Mouse (Mus musculus) testis, postnatal 14 days (tissue): ENCODE measurements around the gene Frmd4b.

ENCODE experiments used
- DNase-seq: peaks from one replicate; pipeline ENCODE4 v3.0.0; 2021; ENCODE audit warnings: low spot score

Frmd4b gene

GRCm38 (mm10) chr6:97356612-97357011 lies 260.7 kb downstream of the Frmd4b start:
- no peak for DNase-seq

GRCm38 (mm10) chr6:97355141-97355540 lies 262.2 kb downstream of the Frmd4b start:
- no peak for DNase-seq

DNA sequence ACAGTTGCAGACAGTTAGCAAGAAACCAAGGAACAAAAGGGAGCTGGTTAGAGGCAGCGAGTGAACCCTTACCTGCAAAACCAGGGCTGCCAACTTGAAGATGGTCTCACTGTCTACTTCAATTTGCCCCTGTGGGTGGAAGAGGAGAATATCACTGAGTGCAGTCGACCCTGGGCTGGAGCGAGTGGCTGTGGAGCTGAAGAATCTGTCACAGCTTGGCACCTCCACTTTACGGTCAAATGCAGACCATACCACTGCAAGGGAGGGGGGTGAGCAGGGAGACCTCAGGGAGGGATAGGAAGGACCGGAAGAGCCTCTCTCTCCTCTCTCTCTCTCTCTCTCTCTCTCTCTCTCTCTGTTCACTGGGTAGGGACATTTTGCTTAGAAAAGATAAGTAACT lies 263.4 kb downstream of the Frmd4b start:
- DNase-seq = no peak

- DNase-seq = no peak
Observed at GRCm38 (mm10) chr6:97353371-97353770, 264.0 kb downstream of the Frmd4b start.

DNA sequence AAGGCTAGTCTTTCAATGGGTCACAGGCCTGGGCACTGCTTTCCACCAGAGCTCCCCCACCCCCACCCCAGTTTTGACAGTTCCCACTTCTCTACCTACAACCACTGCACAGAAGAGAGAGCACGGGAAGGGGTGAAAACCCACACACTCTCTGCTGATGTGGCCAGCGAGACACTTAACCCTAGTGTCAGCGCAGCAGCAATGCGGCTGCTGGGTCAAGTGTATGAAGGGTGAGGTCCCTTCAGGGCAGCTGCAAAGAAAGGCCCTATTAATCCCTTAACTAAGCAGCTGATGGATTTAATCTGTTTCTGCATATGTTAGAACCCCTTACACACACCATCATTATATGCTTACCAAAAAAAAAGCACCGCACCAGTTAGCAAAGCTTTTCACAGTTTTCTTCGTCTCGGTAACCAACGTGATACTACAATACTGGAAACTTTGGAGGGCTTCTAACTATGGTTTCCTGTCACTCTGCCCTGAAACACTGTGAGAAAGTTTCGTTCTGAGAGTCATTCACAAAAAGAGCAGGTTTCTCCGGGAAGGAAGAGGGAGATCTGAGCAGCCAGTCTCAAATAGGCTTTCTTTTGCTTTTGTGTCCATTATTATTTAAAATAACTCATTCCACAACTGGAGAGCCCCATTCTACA lies 264.7 kb downstream of the Frmd4b start:
- no peak for DNase-seq

DNA sequence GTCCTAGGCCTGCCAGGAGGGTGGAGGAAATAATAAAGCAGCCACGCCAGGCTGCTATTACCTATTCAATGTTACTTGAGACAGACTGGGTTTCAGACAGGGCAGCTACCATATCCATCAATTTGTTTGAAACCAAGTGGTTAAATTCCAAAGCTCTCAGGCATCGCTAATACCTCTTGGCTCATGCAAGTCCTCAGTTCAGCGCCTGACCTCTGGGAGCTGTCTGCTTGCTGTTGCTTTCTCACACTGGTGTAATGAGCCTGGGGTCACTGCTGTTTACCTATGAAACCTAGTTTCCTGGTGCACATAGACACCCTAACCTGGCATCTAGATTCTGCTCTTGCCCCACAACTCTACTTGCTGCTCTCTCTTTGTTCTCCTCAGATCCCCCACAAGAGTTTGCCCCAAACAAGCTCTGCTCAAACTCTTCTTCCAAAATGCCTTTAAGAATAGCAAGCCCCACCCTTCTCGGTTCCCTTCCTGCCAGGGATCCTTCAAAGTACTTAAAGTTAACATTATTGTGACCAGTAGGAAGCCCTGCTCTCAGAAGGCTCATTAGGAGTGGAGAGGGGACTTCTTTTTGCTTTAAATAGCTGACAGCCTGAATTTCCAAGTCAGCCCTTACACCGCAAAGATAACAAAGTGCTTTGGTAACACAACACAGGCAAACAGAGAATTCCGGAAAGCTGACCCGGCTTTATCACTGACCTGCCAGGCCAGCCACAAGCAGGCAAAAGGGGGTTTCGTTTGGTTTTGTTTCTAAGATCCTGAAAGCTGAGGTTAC lies 267.8 kb downstream of the Frmd4b start:
- DNase-seq = no peak

DNA sequence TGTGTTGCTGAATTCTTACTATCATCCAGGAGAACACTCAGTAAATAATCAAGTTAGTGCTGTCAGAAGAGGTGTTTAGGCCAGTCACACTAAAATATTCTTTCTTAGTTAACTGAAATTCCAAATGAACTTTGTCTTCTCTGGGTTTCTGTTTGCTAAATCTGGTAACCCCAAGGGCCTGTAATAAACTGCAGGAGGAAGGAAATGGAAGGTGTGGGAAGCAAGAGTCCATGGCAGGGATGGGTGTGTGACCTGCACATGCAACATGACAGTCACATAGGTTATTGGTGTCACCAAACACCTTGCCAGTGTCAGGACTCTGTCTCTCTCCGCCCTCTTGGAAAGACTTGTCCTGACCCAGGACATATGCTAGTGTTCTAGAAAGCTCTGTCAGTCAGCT lies 270.4 kb downstream of the Frmd4b start:
- no peak for DNase-seq

DNA sequence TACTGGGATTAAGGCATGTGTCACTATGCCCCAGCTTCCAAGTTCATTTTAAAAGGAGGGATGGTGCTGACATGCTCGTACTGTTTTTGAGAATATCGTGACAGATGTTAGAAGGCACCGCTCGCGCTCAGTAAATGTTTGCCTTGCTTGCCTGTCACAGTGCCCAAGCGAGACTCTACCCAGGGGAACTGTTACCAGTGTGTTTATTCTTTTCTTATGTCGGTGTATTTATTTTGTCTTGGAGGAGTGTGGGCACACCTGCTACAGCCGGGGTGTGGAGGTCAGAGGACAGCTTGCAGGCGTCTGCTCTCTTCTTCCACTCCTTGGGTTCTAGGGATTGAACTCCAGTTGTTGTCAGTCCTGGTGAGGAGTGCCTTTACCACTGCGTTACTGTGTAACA lies 270.8 kb downstream of the Frmd4b start:
- no peak for DNase-seq

DNA sequence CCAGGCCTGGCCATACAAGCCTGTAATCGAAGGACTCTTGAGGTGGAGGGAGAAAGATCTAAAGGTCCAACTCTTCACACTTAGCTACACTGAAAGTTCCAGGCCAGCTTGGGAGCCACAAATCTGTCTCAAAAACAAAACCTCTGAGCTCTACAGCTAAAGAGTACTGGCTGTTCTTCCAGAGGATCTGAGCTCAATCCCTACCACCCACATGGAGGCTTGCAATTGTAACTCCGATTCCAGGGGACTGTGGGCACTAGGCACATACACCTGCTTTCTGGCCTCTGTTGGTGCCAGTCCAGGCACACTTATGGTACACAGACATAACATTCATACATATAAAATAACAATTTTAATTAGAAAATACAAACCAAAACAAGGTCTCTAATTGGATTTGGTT lies 271.4 kb downstream of the Frmd4b start:
- DNase-seq = no peak

DNA sequence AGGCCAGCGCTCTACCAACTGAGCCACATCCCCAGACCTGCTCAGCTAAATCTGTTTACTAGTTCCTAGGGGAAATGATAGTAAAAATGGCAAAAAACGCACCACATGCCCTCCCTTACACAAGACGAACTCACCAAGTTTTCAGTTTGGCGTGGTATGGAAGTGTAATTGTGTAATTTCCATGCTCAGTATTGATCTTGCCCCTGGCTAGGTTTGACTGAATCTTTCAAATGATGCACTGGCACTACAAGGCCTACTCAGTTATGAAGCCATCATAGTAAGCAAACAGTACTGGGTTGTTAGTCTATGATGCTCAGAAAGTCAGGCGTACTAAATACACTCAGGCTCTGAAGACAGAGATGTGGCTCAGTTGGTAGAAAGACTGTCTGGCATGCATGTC lies 275.2 kb downstream of the Frmd4b start:
- DNase-seq = no peak

DNA sequence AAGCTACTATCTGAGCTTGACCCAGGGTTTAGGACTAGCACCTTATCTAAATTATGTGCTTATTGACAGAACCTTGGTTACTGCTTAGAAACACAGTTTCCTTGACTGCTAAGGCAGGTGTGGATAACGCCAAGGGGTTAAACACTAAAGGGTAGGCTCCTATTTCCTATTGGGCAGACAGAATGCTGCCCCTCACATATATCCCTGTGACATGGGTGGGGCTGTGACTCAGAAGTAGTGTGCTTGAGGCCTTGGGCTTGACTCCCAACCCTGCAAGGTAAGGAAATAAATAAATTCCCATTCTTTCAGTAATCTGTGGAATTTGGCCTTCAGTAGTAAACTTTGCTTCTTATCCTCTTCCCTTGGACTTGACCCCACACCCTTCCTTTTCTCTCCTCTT lies 275.7 kb downstream of the Frmd4b start:
- DNase-seq = peak; percentile 21

- no peak for DNase-seq
Observed at GRCm38 (mm10) chr6:97341148-97341547, 276.2 kb downstream of the Frmd4b start.

DNA sequence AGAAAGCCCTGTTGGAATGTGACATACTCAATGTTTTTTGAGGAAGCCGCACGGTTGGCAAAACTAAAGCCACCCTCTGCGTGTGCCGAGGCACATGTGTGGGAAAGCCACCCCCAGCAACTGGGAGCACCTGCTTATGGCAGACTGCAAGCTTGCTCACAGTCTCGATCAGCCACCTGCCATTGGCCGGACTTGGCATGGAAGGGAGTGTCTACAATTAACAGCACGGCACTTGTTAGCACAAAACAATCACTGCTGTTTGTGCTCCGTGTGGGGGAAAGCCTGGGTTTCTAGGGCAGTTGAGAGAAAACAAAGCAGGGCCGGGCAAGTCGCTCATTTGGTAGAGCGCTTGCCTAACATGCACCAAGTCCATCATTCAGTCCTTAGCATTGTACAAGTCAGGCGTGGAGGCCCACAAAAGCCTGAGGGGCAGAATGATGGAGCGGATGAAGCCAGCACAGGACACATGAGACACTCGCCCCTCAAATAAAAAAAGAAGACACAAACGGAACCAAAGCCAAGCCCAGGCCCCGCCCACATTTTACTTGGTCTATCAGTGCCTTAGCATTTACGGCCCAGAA lies 277.0 kb downstream of the Frmd4b start:
- no peak for DNase-seq

DNA sequence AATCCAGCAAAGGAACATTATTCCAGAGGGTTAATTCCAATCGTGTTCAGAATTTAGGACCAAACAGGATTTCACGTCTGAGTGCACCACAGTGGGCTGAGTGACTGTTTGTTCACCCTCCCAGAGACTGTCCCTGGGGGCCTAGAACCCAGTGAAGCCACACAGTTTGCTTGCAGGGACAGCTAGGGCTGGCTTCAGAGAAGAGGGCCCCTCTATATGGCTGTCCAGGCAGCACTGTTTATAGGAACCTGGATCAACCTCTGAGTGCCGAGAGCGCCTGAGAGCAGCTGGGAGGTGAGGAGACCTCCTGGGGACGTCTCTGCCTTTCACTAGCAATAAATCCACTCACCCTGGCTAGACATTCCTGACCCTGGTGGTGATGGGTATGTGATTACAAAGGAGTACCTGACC lies 278.1 kb downstream of the Frmd4b start:
- no peak for DNase-seq

GRCm38 (mm10) chr6:97338843-97339242 lies 278.5 kb downstream of the Frmd4b start:
- no peak for DNase-seq

DNA sequence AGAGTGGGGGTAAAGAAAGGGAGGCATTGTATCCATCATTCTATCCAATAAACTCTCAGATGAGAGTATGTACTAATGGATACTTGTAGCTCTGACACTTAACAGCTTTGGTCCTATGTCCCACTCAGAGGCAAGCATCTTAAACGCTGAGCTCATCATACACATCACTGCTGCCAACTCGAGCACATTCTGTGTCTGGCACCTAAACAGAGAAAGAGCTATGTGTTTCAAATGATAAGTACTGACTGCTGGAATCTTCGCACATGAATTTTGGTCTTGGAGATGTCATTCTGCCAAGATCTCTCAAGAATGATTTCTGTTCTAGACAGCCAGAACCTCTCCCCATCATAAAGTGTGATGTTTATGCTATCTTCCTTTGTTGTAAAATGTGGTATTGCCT lies 284.0 kb downstream of the Frmd4b start:
- no peak for DNase-seq

DNA sequence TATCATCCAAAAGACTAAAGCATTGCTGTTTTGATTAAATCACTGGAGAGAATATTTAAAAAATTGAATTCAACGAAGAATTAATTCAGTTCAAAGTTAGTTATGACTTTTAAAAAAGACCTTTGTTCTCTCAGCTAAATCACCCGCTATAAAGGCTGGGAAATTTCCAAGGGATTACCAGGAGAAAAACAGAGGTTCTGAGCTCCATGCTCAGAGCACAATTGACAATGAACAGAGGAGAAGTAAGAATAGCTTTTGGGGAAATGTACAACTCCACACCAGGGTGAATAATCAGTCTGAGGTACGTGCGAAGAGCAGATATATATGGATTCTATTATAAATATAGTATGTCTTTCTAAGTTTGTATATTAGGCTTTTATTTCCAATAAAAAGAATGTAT lies 293.4 kb downstream of the Frmd4b start:
- no peak for DNase-seq

- DNase-seq = no peak
Observed at GRCm38 (mm10) chr6:97322126-97322525, 295.2 kb downstream of the Frmd4b start.

DNA sequence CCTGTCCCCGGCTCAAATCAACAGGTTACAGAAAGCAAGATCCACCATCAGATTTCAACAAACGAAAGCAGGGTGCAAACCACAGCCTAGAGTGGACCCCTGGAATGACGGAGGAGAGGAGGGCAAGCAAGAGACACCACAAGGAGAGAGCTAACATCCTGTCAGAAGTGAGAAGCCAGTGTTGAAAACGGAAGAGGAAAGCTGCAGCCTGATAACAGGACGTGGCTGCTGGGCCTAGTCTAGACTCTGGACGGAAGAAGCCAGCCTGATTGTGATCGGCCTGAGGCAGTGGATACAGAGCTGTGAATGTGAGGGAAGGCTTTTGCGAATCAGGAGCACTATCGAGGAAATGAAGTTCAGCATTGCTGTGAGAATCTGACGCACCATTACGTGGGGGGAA lies 296.2 kb downstream of the Frmd4b start:
- DNase-seq = no peak

GRCm38 (mm10) chr6:97319081-97319480 lies 298.3 kb downstream of the Frmd4b start:
- DNase-seq = no peak

GRCm38 (mm10) chr6:97317956-97318355 lies 299.4 kb downstream of the Frmd4b start:
- DNase-seq = no peak

GRCm38 (mm10) chr6:97316716-97317115 lies 300.6 kb downstream of the Frmd4b start:
- DNase-seq = no peak

GRCm38 (mm10) chr6:97315311-97315710 lies 302.0 kb downstream of the Frmd4b start:
- no peak for DNase-seq
